Mouse (Mus musculus): Measurements from ENCODE around the gene Sowahb.

The Sowahb gene

DNA sequence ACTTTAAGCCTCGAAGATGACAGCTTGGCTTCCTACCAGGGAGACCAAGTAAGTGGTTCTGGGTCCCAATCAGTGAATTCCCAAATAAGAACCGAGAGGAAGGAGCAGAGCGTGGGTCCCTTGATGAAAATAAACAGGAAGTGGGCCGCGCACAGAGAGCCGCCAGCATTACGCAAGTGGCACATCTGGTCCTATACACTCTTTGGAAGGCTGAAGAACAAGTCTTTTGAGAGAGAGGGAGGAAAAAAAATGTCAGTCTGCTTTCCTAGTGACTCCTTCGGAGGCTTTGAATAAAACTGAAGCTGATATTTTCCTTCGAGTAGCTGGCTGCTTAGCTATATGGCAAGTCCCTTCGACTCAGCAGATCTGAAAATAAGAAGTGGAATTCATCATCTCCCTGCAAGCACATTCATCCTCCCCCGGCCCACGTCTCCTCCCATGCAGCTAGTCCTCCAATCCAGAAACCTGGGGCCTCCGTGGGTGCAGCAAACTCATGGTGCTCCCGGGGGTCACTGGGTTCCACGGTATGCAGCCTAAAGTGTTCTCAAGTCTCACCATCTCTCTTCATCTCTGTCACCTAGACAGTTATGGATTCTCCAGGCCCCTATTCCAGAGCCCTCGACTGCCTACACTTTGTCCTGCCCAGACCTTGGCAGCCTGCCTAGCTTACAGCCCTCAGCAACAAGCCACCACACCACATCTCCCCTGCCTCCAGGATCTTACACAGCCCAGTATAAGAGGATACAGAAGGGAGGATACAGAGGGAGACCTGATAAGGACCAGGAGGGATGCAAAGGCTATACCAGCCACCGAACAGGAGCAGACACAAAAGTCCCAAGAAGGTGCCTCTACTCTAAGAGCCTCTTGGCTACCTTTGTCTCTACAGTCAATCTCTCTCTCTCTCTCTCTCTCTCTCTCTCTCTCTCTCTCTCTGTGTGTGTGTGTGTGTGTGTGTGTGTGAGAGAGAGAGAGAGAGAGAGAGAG is 43.8 kb downstream of the Sowahb start:
- no peak for DNase-seq

DNA sequence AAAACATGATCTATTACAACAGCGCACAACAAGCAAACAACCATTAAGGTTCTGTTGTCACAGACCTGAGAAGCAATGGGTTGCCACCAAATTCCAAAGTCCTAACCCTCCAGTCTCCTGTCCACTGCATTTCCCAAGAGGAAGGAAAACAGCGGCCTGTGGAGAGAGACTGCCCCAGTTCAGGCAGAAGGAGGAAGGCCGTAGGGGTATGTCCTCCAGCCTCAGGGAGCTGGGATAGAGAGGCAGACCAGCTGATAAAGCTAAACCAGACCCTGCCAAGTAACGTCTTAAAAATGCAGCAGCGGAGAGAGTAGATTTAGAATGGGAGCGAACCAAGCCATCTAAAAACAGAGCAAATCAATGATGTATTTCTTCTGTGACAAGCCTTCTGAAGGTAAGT is 44.8 kb downstream of the Sowahb start:
- DNase-seq = no peak

DNA sequence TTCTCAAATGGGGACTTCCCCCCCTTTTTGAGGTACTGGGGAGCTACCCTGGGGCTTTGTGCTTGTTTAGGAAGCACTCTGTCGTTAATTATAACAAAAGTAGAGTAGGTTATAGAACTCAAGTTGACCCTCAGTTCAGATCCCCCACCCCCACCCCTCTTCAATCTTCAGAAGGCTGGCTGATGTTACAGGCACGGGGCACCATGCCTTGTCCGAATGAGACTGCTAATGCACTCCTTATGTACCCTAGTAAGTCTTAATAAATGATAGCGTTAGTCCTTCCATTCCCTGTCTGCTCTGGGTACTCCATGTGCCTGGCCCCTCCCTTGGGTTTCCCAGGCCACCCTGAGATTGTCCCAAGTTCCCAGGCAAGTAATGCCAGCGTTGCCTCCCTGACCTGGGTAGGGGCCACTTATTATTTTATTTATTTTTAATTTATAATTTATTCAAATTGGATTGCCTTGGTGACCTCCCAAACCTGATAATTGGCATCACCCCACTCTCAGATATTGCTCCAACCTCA is 46.3 kb downstream of the Sowahb start:
- DNase-seq = no peak

GRCm38 (mm10) chr5:92997428-92998120 is 47.2 kb downstream of the Sowahb start:
- no peak for DNase-seq

- DNase-seq = no peak
Measured at GRCm38 (mm10) chr5:92994861-92995260, 50.0 kb downstream of the Sowahb start.

- no peak for DNase-seq
Measured at GRCm38 (mm10) chr5:92994309-92994708, 50.5 kb downstream of the Sowahb start.

GRCm38 (mm10) chr5:92992106-92992505 is 52.7 kb downstream of the Sowahb start:
- DNase-seq = no peak

Measured in cerebellum, adult 9-11 months (tissue).